Mouse (Mus musculus) v-Abl transformed pro-B cells (cell line): ENCODE data around the gene Elmsan1.

Experiments used
- in situ Hi-C, 2 experiments: fragments of 400-800 bp; cut with MboI; formaldehyde crosslinking; loops; one replicate each; pipeline ENCODE4 v1.15.1; 2025; ENCODE audit not compliant: unreplicated experiment in 2 of 2

Gene Elmsan1

DNA sequence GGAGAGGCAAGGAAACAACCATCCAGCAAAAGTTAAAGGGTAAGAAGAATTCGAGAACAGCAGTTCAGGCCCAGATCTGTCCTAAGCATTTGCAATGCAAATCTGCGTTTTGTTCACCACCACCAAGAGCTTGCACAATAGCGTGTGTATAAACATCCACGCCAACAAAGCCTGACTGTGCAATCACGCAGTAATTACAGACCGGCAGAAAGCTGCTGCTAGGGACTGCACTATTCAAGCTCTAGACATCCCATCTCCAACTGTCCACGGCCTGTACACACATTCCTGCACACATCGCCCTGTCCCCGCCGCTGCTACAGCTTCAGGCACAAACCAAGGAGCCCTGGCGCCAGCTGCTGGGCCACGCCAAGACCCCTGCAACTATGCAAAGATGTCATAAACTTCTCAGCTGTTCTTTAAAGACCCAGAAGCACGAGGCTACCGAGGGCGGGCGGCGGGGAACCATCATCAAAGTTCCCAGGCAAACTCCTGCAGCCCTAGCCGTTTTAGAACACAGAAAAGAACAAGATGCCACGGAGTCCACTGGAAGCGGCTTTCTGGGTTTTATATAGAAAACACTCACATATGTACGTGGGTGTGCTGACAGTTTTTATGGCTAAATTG is 1.1 kb downstream of the Elmsan1 start:
- in situ Hi-C loops, result loop anchor here in 1 of 2 experiments (5.0 kb wide), 1 partner anchor 35 kb away; no protein-coding TSS in a partner anchor

DNA sequence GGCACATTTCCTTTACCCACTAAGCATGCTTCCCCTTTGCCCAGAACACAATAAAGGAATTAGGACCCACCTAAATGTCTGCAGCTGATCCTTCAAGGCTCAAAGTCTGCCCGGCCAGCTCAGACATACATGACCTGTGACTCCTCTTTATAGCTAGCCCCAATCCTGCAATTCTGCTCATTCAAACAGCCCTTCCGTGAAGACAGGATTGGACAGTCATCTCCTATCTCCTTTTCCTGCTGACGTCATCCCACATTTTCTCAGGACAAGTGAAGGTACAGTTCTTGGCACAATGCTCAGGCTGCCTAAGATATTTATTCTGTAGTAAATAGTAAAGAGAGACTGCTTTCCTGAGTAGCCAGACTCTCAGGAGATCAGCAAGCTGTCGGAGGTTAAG is 1.6 kb downstream of the Elmsan1 start:
- in situ Hi-C loops, result loop anchor here in 1 of 2 experiments (5.0 kb wide), 1 partner anchor 35 kb away; no protein-coding TSS in a partner anchor

DNA sequence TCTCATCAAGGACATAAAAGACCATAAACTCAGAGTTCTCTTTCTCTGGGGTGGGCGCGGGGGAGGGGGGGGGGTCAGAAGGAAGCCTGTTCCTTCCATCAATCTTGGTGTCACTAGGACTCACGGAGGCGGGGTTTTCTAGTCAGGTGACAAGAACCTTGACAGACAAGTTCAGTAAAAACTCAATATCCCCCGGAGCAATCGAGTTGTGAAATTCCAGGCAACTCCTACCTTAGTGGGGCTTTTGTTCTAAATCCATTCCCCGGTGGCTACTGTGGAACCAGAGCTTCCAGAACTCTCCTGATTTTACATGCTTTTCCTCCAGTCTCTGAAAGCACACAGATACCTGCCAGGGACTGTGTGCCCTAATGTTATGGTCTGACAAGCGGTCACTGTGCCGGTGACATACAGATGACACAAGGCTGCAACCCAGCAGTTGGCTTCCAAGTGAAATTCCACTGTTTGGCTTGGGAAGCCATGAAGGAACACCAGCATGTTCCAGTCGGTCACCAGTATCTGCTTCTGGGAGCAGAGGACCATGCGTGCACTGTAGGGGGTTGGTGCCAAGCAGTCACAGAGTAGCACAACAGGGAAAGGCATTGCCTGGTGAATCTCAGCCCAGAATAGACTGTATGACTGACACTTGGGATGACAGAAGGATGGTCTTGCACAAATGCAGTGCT is 2.8 kb downstream of the Elmsan1 start:
- in situ Hi-C loops, result loop anchor here in 1 of 2 experiments (5.0 kb wide), 1 partner anchor 34 kb away; no protein-coding TSS in a partner anchor

DNA sequence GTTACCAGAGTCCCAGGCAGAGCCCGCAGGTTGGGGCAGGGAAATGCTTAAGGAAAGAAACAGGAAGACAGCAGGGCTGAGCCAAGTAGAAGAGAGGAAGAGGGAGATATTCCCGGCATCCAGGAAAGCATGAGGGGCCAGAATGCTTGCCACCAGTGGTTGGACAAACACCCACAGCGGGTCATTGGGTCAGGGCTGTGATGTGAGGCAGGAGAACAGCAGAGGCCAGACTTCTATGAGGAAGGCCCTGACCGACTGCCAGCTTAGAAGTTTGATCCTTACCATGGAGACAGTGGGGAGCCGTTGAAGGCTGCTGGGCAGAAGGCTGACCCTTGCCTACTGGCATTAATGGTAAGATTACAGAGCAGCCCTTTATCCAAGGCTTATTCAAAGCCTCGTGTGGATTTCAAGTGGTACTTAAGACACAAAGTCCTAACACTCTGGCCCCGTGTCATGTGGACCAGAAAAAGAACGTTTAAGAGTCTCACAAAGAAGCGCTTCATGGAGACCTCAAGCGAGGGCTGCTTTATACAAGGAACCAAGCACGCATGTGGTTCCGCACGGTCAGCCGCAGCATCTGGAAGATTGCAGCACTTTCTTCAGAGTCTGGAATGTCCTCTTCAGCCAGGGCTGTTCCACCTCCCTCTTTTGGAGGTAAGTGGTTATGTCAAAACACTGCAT is 4.0 kb downstream of the Elmsan1 start:
- in situ Hi-C loops, result loop anchor here in 1 of 2 experiments (5.0 kb wide), 2 partner anchors 32 to 33 kb away; no protein-coding TSS in a partner anchor

DNA sequence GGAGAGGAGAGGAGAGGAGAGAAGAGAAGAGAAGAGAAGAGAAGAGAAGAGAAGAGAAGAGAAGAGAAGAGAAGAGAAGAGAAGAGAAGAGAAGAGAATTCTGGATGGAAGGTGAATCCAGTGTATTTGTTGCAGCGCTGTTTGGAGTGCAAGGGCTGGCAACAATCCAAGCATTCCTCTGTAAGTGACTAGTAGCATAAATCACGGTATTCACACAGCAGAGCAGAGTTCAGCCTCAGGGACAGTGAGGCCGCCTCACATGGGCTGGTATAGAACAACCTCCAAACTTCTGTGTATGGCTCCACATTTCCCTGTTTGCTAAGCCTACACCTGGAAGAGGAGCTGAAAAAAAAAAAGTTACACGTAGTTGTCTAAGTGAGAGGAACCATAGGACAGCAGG is 6.4 kb downstream of the Elmsan1 start:
- in situ Hi-C loops, result loop anchor here in 1 of 2 experiments (5.0 kb wide), 1 partner anchor 35 kb away; no protein-coding TSS in a partner anchor

DNA sequence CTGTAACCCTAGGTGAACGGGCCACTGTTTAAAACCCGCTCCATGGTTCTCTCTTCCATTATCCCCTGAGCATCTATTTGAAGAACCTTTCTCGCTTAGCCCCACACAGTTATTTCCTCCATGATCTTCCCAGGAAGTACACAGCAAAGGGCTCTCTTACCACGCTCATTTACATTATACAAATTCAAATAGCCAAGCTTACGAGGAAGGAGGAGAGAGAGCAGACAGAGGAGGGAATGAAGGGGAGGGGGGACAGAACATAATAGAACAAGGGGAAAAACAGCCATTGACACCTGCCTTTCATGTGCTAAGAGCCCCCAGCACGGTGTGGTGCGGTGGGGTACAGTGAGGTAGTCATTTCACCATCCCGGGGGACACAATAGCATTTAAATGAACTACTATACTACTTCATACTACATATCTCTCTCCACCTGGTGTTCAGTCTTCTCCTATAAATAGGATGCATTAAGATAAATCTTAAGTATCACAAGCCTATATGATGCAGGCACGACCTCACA is 7.6 kb downstream of the Elmsan1 start:
- in situ Hi-C loops, result loop anchor here in 1 of 2 experiments (5.0 kb wide), 1 partner anchor 36 kb away; no protein-coding TSS in a partner anchor

DNA sequence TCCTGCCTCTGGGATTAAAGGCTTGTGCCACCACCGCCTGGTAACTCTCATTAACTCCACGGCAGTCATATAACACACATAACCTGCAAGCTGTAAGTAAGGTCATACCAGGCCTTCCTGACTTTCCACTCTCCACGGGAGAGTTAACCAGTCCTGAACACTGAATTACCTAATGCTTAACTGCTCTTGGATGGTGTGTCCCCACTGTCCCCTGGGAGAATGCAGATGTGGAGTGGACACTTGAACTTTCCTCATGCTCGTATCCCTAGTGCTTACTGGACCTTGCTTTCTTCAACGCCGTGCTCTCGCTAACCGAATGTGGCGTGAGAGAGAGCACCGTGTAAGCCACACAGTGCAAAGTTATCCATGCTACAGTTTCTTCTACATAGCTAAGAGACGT is 8.4 kb downstream of the Elmsan1 start:
- in situ Hi-C loops, result loop anchor here in 1 of 2 experiments (5.0 kb wide), 1 partner anchor 37 kb away; no protein-coding TSS in a partner anchor

DNA sequence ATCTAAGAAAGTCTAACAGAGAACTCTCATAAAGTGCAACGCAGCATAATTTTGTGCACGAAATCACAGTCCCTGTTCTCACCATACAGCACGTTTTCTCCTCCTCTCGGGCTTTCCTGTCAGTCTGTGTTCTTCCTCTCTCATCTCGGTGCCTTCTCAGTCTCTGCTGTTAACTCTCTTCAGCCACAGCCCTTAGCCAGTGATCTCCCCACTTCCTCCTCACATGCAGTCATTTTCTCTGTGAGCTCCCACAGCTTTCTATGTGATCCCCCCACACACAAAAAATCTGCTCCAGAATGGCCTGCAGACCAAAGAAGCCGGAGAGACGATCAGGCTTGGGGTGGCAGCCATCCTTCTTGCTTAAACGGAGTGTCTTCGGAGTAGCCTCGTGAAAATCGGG is 9.6 kb downstream of the Elmsan1 start:
- in situ Hi-C loops, result no loop called here

DNA sequence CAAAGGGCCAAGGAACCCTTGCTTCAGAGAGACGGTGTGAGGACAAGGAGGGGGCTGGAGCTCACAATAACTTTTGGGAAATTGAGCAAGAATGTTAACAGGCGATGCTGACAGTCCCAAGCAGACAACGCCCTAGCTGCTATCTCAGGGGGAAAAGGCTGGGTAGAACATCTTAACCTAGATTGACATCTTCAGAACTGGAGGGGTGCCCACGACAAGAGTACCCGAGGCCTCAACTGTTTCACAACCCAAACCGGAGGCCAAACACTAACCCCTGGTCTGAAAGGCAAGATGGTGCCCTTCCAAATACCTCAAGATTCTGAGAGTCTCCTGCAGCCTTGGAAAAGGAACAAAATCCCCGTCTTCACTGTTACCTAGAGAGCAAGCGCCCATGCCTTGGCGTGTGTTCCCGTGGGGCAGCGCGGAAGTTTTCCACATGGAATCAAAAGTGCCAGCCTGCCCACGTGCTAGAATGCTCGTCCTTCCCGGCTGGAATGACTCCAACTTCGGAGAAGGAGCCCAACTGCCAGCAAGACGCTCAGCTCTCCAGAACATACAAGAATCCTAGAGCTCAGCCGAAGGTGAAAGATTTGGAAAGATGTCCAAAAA is 11.4 kb downstream of the Elmsan1 start:
- in situ Hi-C loops, result no loop called here

DNA sequence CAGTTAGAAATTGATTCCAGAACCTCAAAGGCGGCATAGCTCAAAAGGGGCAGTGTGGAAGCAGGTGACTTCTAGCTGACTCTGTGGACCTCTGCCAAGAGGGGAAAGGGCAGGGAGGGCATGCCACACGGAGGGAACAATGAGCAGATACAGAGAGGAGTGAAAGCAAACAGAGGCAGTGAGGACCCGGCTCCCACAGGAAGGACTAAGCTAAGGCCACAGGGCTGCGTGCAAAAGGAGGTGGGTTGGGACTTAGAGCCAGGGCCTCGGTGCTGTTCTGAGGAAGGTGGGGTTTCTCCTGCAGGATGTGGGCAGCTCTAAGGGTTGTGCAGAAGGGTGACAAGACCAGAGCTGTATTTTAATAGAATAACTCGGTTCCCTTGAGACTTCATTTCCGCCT is 12.2 kb downstream of the Elmsan1 start:
- in situ Hi-C loops, result no loop called here

DNA sequence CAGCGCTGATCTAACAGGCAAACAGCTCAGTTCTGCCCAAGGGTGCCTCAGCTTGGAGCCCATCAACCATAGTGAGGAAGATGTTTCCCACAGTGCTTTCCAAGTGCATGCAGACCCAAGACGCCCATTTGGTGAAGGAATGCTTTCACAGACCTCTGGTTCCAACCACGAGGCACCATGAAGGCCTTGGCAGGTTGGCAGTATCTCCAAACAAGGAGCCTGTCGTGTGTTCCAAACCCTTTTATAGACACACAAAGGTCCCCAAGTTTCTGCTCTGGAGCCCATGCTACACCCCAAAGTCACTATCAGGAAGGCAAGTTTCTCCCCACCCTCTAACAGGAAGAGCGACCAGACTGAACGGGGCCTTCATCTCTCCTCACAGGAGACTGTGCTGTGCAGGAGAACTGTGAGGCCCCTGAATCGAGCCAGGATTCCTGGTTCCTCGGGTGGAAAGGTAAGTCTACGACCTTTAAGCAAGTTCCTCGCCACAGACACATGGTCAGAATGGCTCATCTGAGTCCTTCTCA is 13.0 kb downstream of the Elmsan1 start:
- in situ Hi-C loops, result no loop called here

DNA sequence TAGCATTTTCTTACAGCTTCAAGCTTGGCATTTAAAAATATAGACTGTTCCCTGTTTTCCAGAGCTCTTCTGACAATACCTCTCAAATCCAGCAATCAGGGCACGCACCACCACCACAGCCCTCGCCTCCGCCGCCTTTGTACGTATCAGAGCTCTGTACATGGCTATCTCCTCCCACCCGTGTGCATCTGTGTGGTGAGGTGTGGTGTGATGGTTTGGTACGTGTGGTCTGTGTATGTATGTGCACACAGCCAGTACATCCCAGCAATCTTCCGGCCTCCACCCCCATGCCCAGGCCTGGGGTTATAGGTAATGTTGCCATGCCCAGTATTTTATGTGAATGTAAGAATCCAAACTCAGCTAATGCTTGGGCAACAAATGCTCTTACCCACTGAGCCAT is 14.0 kb downstream of the Elmsan1 start:
- in situ Hi-C loops, result no loop called here

DNA sequence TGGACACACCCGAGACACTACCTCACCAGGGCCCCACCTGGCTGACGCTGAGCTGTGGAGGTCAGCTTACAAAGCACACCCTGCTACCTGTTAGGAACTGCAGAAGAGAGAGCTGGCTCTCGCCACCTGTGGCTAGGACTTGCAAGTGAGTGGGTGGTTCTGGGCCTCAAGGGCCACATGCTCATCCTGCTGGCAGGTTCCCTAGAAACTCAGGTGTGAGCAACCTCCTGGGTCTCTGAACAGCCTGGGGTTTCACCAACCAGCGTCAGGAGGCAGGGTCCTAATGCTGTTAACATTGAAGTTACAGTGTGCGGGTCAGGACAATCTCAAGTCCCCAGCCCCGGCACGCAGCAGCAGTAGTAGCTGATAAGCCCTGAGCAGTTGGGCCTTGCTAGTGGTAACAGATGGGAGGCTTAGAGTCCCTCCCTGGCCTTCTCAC is 14.9 kb downstream of the Elmsan1 start:
- in situ Hi-C loops, result no loop called here

DNA sequence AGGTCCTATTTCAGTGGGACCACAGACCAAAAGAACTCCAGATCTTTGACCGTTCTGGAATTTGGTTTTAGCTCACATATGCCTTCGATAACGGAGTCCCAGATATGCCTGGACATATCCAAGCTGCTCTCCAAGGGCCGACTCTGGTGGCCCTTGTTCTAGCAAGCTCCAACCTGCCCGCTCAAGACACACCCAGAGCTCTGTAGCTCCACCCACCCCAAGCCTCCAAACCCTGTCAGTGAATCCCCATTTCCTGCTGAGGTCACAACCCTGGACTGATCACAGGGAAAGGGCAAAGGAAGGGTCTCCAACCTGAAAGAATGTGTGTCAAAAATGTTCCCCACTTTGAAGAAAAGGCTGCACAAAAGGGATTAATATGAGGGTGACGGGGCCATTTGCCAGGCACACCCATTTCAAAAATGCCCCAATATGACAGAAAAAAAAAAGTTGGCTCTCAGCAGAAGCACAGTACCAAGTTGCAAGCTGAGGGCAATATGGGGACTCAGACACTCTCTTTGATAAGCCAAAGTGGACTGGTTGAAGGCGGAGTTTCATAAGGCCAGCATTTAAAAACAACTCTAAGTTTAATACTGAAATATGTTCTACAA is 15.4 kb downstream of the Elmsan1 start:
- in situ Hi-C loops, result no loop called here

DNA sequence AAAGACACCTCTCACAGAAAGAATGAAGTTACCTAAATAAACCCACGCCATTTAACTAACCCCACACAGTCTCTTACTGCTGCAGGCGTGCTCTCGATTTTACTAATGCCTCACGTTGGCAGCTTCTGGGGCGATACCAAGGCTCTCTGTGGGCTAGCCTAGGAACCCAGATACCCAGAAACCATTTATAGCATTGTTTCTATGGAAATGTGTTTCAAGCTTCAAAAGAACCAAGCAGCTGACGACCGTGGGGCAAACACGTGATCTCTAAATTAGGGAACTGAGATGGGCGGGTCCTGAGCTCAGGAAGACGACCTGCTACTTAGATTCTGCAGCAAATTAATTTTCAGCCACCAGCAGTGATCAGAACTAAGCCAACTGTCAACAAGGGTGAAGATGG is 16.1 kb downstream of the Elmsan1 start:
- in situ Hi-C loops, result no loop called here

DNA sequence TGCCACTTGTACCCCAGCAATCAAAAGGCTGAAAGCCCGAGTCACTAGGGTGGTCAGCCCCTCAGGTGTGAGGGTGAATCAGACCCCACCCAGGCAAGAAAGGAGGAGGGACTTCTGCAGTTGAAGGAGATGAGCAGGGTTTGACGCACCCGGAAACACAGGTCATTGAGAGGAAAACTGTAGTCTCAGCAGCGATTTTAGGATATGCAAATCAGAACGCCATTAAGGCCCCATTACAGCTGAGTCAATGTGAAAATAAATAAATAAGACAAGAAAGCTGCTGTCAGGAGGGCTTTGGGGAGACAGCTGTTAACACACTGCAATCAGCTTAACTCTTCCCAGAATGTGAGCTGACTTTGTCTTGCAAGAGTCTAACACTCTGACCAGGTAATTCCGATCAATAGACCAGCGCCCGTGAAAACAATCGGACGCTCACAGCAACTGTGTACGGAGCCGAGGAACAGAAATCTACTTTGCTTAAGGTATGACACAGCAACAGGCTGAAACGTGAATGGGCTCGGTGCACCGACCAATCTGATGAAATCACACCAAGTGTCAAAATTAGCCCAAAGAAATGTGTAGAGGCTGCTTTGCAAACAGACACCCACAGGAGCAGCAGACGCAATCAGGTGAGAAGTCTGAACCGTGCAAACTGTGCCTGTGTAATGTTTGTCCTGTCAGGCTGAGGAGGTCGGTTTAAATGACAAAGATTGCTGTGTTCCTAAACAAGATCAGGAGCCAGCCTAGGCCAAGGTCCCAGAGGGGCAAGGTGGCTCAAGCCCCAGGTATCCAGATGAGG is 16.8 kb downstream of the Elmsan1 start:
- in situ Hi-C loops, result no loop called here

DNA sequence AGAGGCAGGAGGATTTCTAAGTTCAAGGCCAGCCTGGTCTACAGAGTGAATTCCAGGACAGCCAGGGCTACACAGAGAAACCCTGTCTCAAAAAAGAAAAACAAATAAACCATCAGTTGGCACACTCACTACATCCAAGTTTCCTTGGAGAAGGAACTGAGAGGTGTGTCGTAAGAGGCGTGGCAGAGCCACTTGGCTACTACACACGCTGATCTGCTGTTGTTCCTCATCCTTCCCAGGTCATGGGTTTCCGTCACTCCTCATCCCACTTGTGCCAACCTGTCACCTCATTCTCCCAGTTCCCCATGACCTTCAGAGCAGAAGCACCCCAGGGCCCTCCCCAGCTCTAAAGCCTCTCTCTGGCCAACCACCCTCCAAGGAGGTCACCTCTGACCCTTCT is 17.5 kb downstream of the Elmsan1 start:
- in situ Hi-C loops, result no loop called here

DNA sequence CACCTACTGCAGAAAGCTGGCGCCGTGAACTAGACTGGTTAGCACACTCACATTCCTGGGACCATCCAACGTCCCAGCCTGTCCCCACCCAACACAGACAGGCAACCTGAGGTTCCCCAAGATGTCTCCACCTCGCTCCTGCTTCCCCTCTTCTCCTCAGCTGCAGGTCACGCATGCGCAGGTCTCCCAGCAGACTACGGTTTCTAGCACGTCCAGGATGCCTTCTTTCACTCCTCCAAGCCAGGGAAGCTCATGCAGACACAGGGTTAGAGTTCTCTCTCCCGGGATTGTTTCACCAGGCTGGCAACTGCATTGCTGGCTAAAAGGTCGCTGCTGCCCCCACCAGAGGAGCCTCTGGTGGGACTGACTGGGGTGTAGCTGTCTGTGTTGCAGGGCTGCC is 19.8 kb downstream of the Elmsan1 start:
- in situ Hi-C loops, result no loop called here

DNA sequence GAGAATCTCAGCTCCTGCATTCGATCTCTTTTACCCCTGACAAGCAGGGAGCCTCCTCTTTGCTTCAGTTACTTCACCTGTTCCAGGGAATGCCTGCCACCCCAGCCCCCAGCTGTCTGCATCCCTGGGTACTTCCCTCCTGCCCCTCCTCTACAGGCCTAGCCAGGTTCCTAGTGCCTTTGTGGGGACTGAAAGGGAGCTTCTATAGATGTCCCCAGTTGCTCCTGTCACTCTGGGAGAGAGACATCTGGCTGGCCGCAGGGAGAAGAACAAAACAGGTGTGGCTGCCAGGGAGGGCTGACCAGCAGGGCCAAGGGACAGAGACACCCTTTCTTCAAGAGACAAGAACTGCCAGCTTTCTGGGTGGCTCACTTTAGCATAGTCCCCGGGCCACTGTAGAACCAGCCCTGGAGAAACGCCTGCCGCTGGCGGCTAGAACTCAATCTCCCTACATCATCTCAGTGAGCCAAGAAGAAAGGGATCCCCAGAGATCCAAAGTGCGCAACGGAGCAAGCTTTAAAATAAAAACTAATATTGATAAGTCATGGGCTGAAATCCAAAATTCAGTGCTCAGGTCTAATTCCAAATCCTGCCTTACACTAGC is 20.5 kb downstream of the Elmsan1 start:
- in situ Hi-C loops, result no loop called here
